Mouse (Mus musculus): Measurements from ENCODE around the gene Ephb4. TPM values are rescaled to one million over a fixed set of nuclear protein-coding genes. Genes with fewer than 3 reads are reported as not detected.
A peak's percentile ranks its signal among the peaks of the same experiment; 100 is the strongest.

Gene Ephb4
- total RNA-seq, 2 experiments from 2014 or later: 5.2 to 5.5 TPM

DNA sequence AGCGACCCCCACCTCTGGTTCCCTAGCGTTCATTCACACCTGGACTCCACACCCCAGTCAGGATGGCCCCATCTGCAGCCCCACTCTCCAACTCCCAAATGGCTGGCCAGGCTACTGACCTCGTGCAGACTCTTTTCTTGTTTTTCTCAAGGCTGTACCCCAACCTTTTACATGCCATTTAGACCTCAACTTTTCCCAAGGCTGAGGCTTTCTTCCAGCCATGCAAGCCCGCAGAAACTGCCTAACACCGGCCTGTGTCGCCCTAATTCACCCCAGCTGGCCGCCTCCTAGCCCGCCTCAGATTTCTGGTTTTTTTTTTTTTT is 1.1 kb downstream of the Ephb4 start:
- no peak for DNase-seq (ENCODE audit: low spot score in 2 of 2)
- intact Hi-C loops (cut with DNase I): no loop called here

DNA sequence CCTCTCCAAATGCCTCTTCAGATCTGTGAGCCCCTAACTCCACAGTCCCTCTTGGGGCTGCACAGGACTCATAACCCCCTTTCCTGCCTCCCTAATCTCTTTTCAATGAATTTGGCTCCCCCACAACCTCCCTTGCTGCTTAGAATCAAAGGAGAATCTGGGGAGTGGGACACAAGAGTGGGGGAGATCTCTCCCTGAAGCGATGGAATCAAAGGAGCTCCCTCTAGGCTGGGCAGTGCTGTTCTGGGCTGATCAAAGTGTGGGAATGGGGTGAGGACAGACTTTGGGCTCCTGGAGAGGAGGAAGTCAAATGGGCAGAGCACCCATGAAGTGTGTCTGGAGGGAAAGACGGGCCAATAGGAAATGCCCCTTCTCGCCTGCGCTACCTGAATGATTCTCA is 1.5 kb downstream of the Ephb4 start:
- intact Hi-C loops (cut with DNase I): no loop called here
- no peak for DNase-seq (ENCODE audit: low spot score in 2 of 2)

DNA sequence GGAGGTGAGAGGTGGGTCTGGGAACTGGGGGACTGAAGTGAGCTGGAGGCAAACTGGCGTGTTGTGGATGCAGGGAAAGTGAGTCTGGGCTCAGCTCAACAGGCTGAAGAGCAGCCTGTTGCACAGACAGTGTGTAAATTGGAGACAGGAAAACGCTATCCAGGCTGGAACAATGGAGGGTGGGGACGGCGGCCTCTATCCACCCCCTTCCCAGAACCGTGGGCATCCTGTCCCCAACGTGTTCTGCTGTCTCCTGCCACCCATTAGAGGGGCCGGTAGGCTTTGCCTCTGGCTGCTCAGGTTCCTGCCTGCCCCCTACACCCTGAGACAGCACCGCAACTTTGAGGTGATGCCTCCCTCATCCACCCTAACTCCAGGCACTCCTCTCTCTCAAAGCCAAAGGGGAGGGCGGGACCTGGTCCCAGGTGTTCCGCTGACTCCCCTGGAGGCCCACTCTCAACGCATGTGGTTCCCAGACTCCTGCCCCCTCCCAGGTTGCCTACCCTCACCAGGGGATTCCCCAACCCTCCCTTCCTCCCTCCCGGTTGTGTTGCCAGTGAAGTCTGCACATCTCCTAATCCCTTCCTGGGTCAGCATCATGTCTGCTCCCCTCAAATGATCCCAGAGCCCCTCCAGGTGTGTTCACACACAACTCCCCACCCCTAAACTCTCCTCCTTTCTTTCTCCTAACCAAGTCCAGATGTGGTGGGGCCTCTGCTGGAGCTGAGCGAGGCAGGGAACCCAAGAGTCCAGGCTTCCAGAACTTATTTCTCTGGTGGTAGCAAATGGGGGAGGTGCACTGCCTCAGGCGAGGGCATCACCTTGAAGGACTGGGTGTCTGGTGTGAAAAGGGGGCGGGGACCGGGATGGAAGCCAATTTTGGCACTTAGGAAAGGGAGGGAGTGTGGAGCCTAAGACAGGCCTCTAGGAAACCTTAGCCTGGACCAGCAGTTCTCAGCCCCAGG is 2.4 kb downstream of the Ephb4 start:
- no peak for DNase-seq (ENCODE audit: low spot score in 2 of 2)

DNA sequence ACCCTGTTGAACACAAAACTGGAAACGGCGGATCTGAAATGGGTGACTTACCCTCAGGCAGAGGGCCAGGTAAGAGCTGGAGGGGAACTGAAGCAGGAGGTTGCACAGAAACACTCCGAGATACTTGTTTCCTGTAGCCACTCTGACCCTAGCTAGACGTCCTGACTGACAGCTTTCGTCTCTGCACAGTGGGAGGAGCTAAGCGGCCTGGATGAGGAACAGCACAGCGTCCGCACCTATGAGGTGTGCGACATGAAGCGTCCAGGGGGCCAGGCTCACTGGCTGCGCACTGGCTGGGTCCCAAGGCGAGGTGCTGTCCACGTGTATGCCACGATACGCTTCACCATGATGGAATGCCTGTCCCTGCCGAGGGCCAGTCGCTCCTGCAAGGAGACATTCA is 4.2 kb downstream of the Ephb4 start:
- intact Hi-C loops (cut with DNase I): no loop called here
- DNase-seq (ENCODE audit: low spot score in 2 of 2): no peak

More for the DNA sequence above, 2.4 kb downstream of the Ephb4 start:
- intact Hi-C loops (cut with DNase I): no loop called here

DNA sequence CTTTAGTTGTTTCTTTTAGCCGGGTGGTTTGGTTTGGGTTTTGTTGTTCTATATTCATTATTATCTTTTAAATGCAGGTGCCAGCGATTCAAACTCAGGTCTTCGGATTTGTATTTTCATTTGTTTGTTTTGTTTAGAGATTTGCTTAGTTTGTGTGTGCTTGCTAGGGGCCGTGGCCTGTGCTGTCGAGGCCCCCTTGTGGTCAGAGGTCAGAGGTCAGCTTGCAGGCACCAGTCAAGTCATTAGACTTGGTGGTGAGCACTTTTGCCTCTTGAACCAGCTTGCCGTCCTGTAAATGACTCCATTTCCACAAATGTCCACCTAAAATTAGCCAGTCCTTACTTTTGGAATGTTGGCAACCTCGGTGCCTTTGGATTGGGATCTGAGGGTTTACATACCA is 8.5 kb downstream of the Ephb4 start:
- intact Hi-C loops (cut with DNase I): no loop called here
- no peak for DNase-seq (ENCODE audit: low spot score in 2 of 2)

DNA sequence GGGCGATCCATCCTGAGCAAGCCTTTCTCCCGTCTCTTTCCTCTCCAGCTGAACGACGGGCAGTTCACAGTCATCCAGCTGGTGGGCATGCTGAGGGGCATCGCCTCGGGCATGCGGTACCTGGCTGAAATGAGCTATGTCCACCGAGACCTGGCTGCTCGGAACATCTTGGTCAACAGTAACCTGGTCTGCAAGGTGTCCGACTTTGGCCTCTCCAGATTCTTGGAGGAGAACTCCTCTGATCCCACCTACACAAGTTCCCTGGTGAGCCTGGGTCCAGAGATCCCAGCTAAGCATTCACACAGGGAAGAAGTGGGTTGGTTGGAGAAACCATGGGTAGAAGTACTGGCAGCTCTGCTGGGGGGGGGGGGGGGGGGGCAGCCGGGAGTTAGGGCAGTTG is 19.8 kb downstream of the Ephb4 start:
- no peak for DNase-seq (ENCODE audit: low spot score in 2 of 2)
- intact Hi-C loops (cut with DNase I): no loop called here

DNA sequence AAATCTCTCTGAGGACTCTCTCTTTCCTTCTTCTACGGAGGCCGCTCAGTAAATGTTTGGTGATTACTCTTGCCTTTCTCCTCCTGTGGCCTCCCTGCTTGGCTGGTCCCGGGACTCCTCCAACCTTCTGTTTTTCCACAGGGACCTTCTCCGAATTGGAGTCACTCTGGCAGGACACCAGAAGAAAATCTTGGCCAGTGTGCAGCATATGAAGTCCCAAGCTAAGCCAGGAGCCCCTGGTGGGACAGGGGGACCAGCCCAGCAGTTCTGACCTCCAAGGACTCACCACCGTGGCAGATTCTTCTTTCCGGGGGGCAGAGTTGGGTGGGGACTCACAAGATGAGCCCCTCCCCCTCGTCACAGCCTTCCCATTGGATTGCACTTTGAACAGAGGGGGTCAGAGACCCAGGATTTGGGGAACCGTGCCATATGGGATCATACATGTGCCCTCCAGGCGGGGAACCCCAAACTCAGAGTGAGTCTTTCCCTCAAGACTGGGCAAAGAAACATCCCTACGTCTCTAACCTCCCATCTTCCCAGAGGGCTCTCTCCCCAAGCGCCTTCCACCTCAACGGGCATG is 23.6 kb downstream of the Ephb4 start:
- intact Hi-C loops (cut with DNase I): no loop called here
- DNase-seq (ENCODE audit: low spot score in 2 of 2): no peak

DNA sequence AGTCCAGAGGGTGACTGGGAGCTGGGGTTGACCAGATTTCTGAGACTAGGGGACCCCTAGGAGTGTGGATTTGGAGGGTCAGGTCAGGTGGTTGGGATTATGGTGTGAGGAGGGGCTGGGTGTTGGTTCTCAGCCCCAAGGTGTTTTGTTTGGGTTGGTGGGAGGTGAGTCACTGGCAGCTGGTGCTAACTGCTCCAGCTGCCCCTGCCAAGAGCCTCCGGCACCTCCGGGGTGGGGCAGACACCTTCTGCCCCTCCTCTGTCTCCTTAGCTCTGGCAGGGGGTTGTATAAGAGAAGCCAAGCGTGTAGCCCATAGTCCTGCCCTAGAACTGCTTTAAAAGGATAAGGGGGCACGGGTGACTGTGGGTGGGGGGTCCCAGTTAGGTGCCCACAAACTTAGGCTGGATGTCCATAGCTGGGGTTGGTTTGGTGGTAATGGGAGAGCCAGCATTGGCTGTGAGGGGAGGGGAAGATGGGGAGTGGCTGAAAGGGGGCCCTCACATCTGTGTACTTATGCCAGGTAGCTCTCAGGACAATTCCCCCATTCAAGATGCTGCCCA is 24.7 kb downstream of the Ephb4 start:
- no peak for DNase-seq (ENCODE audit: low spot score in 2 of 2)
- intact Hi-C loops (cut with DNase I): no loop called here

DNA sequence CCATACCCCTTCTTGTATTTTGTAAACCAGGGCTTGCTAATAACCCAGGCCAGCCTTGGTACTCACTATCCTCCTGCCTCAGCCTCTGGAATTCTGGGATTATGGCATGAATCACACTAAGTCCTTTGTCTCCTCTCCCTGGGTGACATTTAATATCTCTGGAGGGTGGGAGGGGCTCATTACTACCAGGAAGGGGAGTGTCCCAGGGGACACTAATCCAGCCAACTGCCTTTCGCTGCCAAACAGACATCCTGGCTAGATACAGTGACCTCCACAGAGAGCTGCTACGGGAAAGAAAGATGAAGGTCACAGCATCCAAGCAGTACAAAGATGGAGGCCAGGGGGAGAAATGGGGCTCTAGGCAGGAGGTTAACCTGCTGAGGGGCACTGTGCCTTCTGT is 25.7 kb downstream of the Ephb4 start:
- intact Hi-C loops (cut with DNase I): no loop called here
- no peak for DNase-seq (ENCODE audit: low spot score in 2 of 2)

DNA sequence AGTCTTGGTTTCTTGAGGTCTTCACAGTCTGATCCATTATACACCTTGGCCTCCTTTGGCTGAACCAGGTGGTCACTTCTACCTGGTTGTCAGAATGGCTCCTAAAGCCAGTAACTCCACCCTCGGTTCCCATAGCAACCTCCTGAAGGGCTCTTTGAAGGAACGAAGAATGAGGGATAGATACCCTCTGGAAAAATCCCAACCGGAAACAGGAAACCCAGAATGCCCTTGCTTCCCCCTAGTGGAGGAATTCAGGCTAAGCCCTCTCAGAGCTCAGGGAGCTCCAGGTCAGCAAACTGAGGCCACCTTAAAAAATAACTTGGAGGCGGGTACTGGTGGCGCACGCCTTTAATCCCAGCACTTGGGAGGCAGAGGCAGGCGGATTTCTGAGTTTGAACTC is 26.3 kb downstream of the Ephb4 start:
- intact Hi-C loops (cut with DNase I): no loop called here
- no peak for DNase-seq (ENCODE audit: low spot score in 2 of 2)

DNA sequence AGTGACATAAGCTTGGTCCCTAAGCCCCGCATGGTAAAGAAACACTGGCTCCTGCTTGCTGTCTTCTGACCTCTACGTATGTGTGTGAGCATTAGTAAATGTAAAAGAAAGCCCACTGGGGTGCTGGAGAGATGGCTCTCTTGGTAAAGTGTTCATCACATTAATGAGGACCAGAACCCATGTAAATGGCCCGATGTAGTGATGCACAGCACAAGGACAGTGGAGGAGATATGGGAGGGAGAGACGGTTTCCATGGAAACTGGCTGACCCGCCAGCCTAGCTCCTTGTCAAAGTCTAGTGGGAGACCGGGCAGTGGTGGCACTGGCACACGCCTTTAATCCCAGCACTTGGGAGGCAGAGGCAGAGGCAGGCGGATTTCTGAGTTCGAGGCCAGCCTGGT is 26.8 kb downstream of the Ephb4 start:
- intact Hi-C loops (cut with DNase I): no loop called here
- DNase-seq (ENCODE audit: low spot score in 2 of 2): no peak

DNA sequence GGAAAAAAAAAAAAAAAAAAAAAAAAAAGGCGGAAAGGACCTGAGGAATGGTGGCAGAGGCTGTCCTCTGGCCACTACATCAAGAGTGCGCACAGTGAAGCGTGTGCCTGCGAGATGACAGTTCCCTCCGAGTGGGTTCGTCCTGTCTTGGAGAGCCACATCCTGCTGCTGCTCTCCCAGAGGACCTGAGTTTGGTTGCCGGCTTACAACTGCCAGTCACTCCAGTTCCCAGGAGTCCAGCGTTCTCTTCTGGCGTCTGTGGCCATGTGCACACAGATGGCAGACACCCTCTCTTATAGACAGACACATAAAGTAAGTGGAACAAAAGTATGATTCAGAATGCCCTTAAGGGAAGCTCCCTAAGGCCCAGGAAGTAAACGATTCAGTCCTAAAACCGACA is 27.3 kb downstream of the Ephb4 start:
- DNase-seq (ENCODE audit: low spot score in 2 of 2): no peak
- intact Hi-C loops (cut with DNase I): no loop called here

DNA sequence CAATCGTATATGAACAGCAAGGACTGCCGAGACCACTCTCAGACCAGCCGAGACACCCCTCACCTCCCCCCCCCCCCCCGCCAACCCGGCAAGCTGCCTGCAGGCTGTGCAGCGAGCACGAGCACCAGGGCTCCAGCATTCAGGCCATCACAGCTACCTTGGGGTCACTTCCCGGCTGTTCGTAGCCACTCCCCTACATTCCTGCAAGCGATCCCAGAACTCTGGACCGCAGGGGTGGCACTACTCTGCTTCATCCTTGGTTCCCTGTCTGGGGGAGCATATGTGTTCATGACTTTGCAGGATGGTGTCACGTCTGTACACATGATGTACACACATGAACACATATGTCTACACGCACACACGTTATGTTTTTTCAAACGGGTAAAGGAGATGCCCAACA is 27.7 kb downstream of the Ephb4 start:
- no peak for DNase-seq (ENCODE audit: low spot score in 2 of 2)
- intact Hi-C loops (cut with DNase I): no loop called here

DNA sequence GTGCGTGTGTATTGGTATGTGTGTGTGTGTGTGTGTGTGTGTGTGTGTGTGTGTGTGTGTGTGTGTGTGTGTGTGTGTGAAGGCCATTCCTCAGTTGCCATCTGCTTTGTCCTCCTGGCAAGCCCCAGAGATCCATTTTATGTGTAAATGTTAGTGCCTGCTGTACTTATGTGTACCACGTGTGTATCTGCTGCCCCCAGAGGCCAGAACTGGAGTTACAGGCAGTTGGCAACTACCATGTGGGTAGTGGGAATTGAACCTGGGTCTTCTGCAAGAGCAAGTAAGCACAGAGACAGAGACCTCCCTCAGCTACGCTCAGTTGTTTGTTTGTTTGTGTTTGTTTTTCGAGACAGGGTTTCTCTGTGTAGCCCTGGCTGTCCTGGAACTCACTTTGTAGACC is 31.2 kb downstream of the Ephb4 start:
- intact Hi-C loops (cut with DNase I): no loop called here
- DNase-seq (ENCODE audit: low spot score in 2 of 2): peak; percentile 13 to 38

DNA sequence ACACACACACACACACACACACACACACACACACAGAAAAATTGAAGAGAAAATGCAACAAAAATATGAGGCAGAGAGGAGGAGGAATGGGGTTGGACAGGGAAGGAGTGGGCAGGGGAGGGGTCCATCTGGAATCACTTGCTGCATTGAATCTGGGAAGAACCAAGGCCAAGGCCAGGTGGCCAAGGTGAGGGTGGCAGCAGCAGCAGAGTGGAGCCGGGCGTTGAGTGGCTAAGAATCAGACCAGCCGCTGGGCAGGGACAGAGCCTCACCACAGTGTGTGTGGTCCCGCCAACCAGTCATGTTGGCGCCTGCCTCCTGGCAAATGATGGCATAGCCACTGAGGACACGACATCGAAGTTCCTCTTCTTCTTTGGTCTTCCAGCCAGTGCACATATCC is 33.5 kb downstream of the Ephb4 start:
- intact Hi-C loops (cut with DNase I): no loop called here

DNA sequence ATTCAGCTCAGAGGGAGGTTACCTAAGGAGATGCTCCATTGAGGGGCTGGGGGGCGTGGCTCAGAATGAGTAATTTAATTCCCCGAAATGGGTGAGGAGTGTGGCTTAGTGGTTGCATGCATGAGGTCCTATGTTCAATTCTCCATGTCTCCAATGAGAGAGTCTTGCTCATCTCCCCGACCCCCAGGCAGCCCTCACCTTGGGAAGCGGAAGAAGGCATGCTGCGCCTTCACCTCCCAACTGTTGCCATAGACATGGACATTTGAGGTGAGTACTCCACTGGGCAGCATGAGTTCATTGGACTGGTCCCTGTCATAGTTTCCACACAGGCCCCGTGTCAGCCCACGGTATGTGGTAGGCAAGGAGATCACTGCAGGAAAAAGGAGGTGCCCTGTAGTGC is 36.8 kb downstream of the Ephb4 start:
- DNase-seq (ENCODE audit: low spot score in 2 of 2): no peak
- intact Hi-C loops (cut with DNase I): no loop called here

More for the DNA sequence above, 33.5 kb downstream of the Ephb4 start:
- DNase-seq (ENCODE audit: low spot score in 2 of 2): no peak

DNA sequence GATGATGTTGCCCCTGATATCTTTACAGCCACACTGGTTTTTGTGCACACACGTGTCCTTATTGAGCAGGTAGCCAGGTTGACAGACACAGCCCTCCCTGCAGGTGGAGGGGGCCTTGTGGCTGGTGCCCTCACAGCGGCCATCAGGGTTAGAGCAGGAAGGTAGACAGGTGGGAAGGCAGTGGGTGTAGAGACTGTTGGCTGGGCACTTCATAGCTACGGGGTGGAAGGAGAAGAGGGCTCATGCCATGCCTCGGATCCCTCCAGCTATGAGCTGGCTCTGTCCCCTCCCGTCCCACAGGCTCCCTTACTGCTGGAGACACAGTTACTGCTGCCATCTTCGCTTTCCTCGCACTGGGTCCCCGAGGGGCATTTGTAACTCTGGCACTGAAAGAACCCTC is 41.7 kb downstream of the Ephb4 start:
- no peak for DNase-seq (ENCODE audit: low spot score in 2 of 2)
- intact Hi-C loops (cut with DNase I): no loop called here

DNA sequence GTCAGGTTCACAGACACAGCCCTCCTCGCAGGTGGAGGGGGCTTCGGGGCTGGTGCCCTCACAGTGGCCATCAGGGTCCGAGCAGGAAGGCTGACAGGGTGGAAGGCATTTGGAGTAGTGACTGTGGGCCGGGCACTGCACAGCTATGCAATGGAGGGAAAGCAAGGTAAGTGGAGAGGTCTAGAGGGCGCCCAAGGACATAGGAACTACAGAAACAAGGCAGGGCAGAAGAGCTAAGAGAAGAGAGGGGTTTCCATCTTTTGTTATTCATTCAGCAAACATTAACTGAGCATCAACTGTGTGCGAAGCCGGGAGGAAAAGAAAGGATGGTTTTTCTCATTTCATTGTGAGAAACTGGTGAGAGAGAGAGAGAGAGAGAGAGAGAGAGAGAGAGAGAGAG is 44.5 kb downstream of the Ephb4 start:
- intact Hi-C loops (cut with DNase I): no loop called here
- no peak for DNase-seq (ENCODE audit: low spot score in 2 of 2)

DNA sequence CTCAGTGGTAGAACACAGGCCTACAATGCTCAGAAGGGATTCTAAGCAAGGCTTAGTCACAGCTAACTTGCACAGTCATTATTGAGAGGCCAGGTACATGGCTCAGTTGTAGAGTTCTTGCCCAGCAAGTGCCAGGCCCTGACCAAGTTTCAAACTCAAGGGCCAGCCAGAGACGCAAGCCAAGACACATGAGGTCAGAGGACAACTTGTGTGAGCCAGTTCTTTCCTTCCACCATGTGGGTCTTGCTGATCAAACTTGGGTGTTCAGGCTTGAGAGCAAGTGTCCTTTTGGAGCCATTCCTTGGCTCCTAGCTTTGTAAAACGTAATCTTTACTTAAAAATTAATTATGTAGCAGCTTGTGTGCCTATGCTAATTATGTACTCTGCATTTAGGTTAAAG is 54.2 kb downstream of the Ephb4 start:
- DNase-seq (ENCODE audit: low spot score in 2 of 2): no peak
- intact Hi-C loops (cut with DNase I): no loop called here

DNA sequence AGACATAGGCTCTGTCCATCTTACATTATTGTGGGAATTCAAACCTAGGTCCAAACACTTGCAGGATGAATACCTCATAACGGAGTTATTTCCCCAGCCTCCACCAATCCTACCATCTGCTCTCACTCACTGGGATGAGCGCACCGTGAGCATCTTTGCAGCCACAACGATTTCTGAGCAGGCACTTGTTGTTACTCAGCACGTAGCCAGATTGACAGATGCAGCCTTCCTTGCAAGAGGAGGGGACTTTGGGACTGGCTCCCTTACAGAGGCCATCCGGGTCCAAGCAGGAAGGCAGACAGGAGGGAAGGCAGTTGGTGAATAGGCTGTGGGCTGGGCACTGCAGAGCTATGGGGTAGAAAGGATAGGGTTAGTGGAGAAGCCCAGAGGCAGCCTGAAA is 59.5 kb downstream of the Ephb4 start:
- peak; percentile 11 to 22 for DNase-seq (ENCODE audit: low spot score in 2 of 2)
- intact Hi-C loops (cut with DNase I): no loop called here

DNA sequence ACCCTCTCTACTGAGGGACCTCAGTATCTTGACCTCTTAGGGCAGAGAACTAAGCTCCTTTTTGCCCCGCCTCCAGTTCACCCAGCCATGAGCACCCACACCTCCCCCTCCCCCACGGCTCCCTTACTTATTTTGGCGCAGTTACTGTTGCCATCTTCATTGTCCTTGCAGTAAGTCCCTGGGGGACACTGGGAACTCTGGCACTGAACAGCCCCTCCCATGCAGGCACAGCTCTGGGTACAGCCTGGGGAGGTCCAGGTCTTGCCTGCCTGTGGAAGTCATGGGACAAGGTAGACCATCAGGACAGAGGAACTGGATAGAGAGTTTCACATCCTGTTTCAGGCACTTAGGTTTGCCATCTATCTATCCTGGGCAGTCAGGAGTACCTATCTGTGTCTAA is 60.2 kb downstream of the Ephb4 start:
- intact Hi-C loops (cut with DNase I): no loop called here
- DNase-seq (ENCODE audit: low spot score in 2 of 2): no peak

Measured in left cerebral cortex, postnatal 25 days (tissue).